9 mouse cellular contexts compared by ENCODE assay signal in genomic region chr2:173159354-173160311, GRCm38 (mm10). TPM values are rescaled to one million over a fixed set of nuclear protein-coding genes. Genes with fewer than 3 reads are reported as not detected.
A peak's percentile ranks its signal among the peaks of the same experiment; 100 is the strongest.
DNase-seq lines count a peak whose midpoint lies in the region; ATAC-seq and TF ChIP-seq lines count a peak whose summit lies in the region.
"Had no signal": no experiment of that assay in that cellular context is flagged by ENCODE, and none has a peak within 500 bp of the region (broad histone marks: within the 10 kb centered on the region; RNA-seq: fewer than 3 reads in every experiment).

No protein-coding gene starts in this region.

- DNase-seq in cerebellum, postnatal 14 days = peak; percentile 41 to 53
- no peak for DNase-seq in cerebellum, adult 9-10 months
- DNase-seq in heart, postnatal 36 days = peak; percentile 51 to 62
- peak; percentile 74 to 86 for DNase-seq in kidney, postnatal 4 days
- DNase-seq in spleen, adult 2 months (ENCODE audit: low read depth in 1 of 2, low spot score in 2 of 2) = peak; percentile 35 to 38

- TF ChIP-seq CTCF in embryonic fibroblast, embryonic 13.5 days (IDR thresholded peaks at IDR 0.05; ENCODE audit: borderline replicate concordance, insufficient read depth, low read length) = peak; percentile 48; the same call in 1 of the 2 replicates
- TF ChIP-seq CTCF in spleen, adult 2 months (IDR thresholded peaks at IDR 0.05; ENCODE audit: extremely low read depth, insufficient read depth, insufficient read length, insufficient replicate concordance) = peak; percentile 49; the same call in 1 of the 2 replicates

- H3K4me1 ChIP-seq in embryonic fibroblast, embryonic 13.5 days (ENCODE audit: control insufficient read depth, insufficient read depth, low read length) = no peaks in the 10 kb centered on the region
- H3K4me1 ChIP-seq in spleen, adult 2 months (ENCODE audit: control insufficient read depth, insufficient read depth, insufficient read length) = peaks cover 3% of the 10 kb centered on the region; the same call in 1 of the 2 replicates

- no peaks in the 10 kb centered on the region for H3K36me3 ChIP-seq in spleen, adult 2 months (ENCODE audit: control insufficient read depth, insufficient read depth, low read length)

- TF ChIP-seq POLR2A in embryonic fibroblast, embryonic 13.5 days (IDR thresholded peaks at IDR 0.05; ENCODE audit: low read depth, low read length) = no peak
- TF ChIP-seq POLR2A in spleen, adult 2 months (IDR thresholded peaks at IDR 0.05; ENCODE audit: low read depth, low read length) = no peak

- H3K27me3 ChIP-seq in spleen, adult 2 months (ENCODE audit: control insufficient read depth, insufficient read depth, low read length) = no peaks in the 10 kb centered on the region

- ATAC-seq in activated CD4-positive, CD25-positive, alpha-beta regulatory T cell, adult 4 months = peak; percentile 72
- peak; percentile 90 for ATAC-seq in megakaryocyte-erythroid progenitor cell, adult 5-6 weeks (replicated peaks; ENCODE audit: low FRiP score, low TSS enrichment, poor library complexity, severe bottlenecking)

- 63% methylated on average over 24 of the region's 24 CpGs for WGBS in spleen, adult 2 months

- intact Hi-C loops in heart, postnatal 36 days (cut with DNase I) = no loop called here

- H3K27ac ChIP-seq in embryonic fibroblast, embryonic 13.5 days (ENCODE audit: insufficient read depth, low read length) = no peak overlapping the region
- H3K27ac ChIP-seq in spleen, adult 2 months (ENCODE audit: insufficient read depth, low read length) = no peak overlapping the region

- H3K4me3 ChIP-seq in embryonic fibroblast, embryonic 13.5 days (ENCODE audit: insufficient read depth, low read length) = no peak overlapping the region
- no peak overlapping the region for H3K4me3 ChIP-seq in spleen, adult 2 months (ENCODE audit: extremely low read depth, insufficient read depth, insufficient read length)
- H3K4me3 ChIP-seq: myocyte had no signal

RNA-seq across cellular contexts. Expression of gene Pck1, which starts 6.8 kb away (rescaled TPM):
- not detected for polyA plus RNA-seq in activated CD4-positive, CD25-positive, alpha-beta regulatory T cell, adult 4 months (2017; shearing (Covaris generic))
- polyA plus RNA-seq in embryonic fibroblast, embryonic 13.5 days (2011; ENCODE audit: insufficient read length, low read depth, missing spikeins) = not detected in 2 replicates
- 10 to 100 TPM in 1 of 2 experiments, 1 to 10 TPM in 1; 3.3 to 26.2 TPM for total RNA-seq in heart, postnatal 36 days (2021)
- total RNA-seq in megakaryocyte-erythroid progenitor cell, adult 5-6 weeks (2014; fragmentation: Nextera tagmentation) = not detected in 2 replicates
- not detected in 2 replicates for total RNA-seq in megakaryocyte-erythroid progenitor cell, adult 5-6 weeks (2017)
- 0.28 and 0.76 TPM in 2 replicates for polyA plus RNA-seq in spleen, adult 2 months (2012; rRNA removed)
- polyA plus RNA-seq: myocyte had no signal

RNA-seq across cellular contexts. Expression of gene Ctcfl, which starts 40.3 kb away (rescaled TPM):
- polyA plus RNA-seq in activated CD4-positive, CD25-positive, alpha-beta regulatory T cell, adult 4 months (2017; shearing (Covaris generic)) = under 1 TPM in 1 of 2 experiments, not detected in 1; 0.17 TPM
- polyA plus RNA-seq in embryonic fibroblast, embryonic 13.5 days (2011; ENCODE audit: insufficient read length, low read depth, missing spikeins) = not detected in 2 replicates
- total RNA-seq in heart, postnatal 36 days (2021) = under 1 TPM in 1 of 2 experiments, not detected in 1; 0.14 TPM
- not detected in 2 replicates for total RNA-seq in megakaryocyte-erythroid progenitor cell, adult 5-6 weeks (2014; fragmentation: Nextera tagmentation)
- total RNA-seq in megakaryocyte-erythroid progenitor cell, adult 5-6 weeks (2017) = not detected in 2 replicates
- not detected in 2 replicates for polyA plus RNA-seq in spleen, adult 2 months (2012; rRNA removed)
- polyA plus RNA-seq: myocyte had no signal

RNA-seq across cellular contexts. Expression of gene Zbp1, which starts 59.1 kb away (rescaled TPM):
- polyA plus RNA-seq in activated CD4-positive, CD25-positive, alpha-beta regulatory T cell, adult 4 months (2017; shearing (Covaris generic)) = 100 to 1,000 TPM; 118 to 141 TPM
- 2.6 and 5.6 TPM in 2 replicates for polyA plus RNA-seq in embryonic fibroblast, embryonic 13.5 days (2011; ENCODE audit: insufficient read length, low read depth, missing spikeins)
- 1 to 10 TPM in 1 of 2 experiments, under 1 TPM in 1; 0.44 to 1.8 TPM for total RNA-seq in heart, postnatal 36 days (2021)
- total RNA-seq in megakaryocyte-erythroid progenitor cell, adult 5-6 weeks (2014; fragmentation: Nextera tagmentation) = 1.3 and 2.5 TPM in 2 replicates
- total RNA-seq in megakaryocyte-erythroid progenitor cell, adult 5-6 weeks (2017) = 4.8 TPM in 1 of 2 replicates, not detected in the other
- 19.6 and 26.8 TPM in 2 replicates for polyA plus RNA-seq in spleen, adult 2 months (2012; rRNA removed)
